Mouse (Mus musculus) myocyte (in vitro differentiated cells): ENCODE data around the gene Cym.

Experiments
- E2F4 ChIP-seq: IDR thresholded peaks from one replicate; pipeline ENCODE4 v1.6.1; 2011; ENCODE audit warnings: mild to moderate bottlenecking, control low read depth, moderate library complexity; ENCODE audit not compliant: insufficient read depth
- MYOD1 ChIP-seq, 3 experiments: IDR thresholded peaks; one replicate each; pipeline ENCODE4 v1.6.1; 2011; ENCODE audit warnings: control low read depth in 2 of 3, low read depth in 2 of 3, mild to moderate bottlenecking in 2 of 3, moderate library complexity in 1 of 3; ENCODE audit not compliant: insufficient read length in 2 of 3, control insufficient read depth in 1 of 3
- POLR2A ChIP-seq: IDR thresholded peaks from one replicate; pipeline ENCODE4 v1.6.1; 2011; ENCODE audit warnings: low read depth, mild to moderate bottlenecking, control low read depth, moderate library complexity; ENCODE audit not compliant: insufficient read length
- POLR2AphosphoS2 ChIP-seq: IDR thresholded peaks from one replicate; pipeline ENCODE4 v1.6.1; 2011; ENCODE audit warnings: low read depth, control low read depth; ENCODE audit not compliant: insufficient read length
- SRF ChIP-seq: IDR thresholded peaks from one replicate; pipeline ENCODE4 v1.6.1; 2011; ENCODE audit warnings: low read depth; ENCODE audit not compliant: control insufficient read depth, insufficient read length
- TCF12 ChIP-seq: IDR thresholded peaks from one replicate; pipeline ENCODE4 v1.6.1; 2011; ENCODE audit warnings: mild to moderate bottlenecking, control low read depth; ENCODE audit not compliant: poor library complexity, insufficient read depth, severe bottlenecking

DNA sequence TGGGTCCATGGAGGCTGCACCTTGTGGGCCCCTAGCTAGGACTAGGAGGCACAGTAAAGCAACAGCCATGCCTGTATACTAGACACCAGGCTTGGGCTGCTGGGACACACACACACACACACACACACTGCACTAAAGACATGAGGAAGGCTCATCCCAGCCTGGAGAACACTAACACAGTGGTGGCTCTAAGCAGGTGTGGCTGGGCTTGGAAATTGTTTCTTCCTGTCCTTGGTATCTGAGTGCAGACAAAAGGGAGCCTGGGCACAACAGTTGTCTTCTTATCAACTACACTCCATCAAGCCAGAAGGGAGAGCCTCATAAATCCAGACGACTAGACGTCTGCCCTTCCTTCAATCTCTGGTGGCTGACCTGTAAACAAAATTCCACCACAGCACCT lies 28.8 kb upstream of the Cym start:
- TF ChIP-seq TCF12: no peak
- peak in 2 of 3 experiments; percentile 66 to 77 for TF ChIP-seq MYOD1 (IDR thresholded peaks at IDR 0.05; ENCODE audit: control insufficient read depth in 1 of 3, insufficient read length in 2 of 3, low read depth in 2 of 3)
- no peak for TF ChIP-seq POLR2A
- TF ChIP-seq POLR2AphosphoS2: no peak
- TF ChIP-seq E2F4: no peak
- TF ChIP-seq SRF: no peak
